Mouse (Mus musculus) left cerebral cortex, adult 6 months (tissue): ENCODE data around the gene Gsg1l2. TPM values are rescaled to one million over a fixed set of nuclear protein-coding genes. Genes with fewer than 3 reads are reported as not detected.

Experiments
- long read RNA-seq, 2 experiments: library from polyadenylated mRNA; unstranded; transcript quantifications; one replicate each; pipeline ENCODE4 v2.0.0; 2019 to 2020
- polyA plus RNA-seq: library from polyadenylated mRNA; unstranded; fragments of <200 nt; fragmentation: Nextera tagmentation; gene quantifications from 2 replicates; pipeline ENCODE4 v1.2.3, GENCODE M21; 2021

The Gsg1l2 gene
- not detected in 2 replicates for polyA plus RNA-seq
- long read RNA-seq, experiment 1: 0 reads
- long read RNA-seq, experiment 2: 0 reads

GRCm38 (mm10) chr11:67774379-67774778 lies at the start of gene Gsg1l2:
Gsg1l2 (plus strand) TSS chr11:67774608.

GRCm38 (mm10) chr11:67771053-67771452 lies 3.4 kb upstream of the Gsg1l2 start, which contains the start of gene Glp2r:
Glp2r (minus strand) TSS chr11:67771153.

GRCm38 (mm10) chr11:67797931-67798330 lies 23.5 kb downstream of the Gsg1l2 start, which contains the start of gene Dhrs7c:
Dhrs7c (plus strand) TSS chr11:67798187.

Other genes with a start within 250 kb of the Gsg1l2 start
- gene Rcvrn, start 79.3 kb upstream of the Gsg1l2 start, polyA plus RNA-seq: not detected in 2 replicates
- 0.44 and 0.63 TPM in 2 replicates for gene Glp2r, start 3.5 kb upstream of the Gsg1l2 start, polyA plus RNA-seq
- not detected in 2 replicates for gene Dhrs7c, start 23.6 kb downstream of the Gsg1l2 start, polyA plus RNA-seq
- gene Usp43, start 147.5 kb downstream of the Gsg1l2 start, polyA plus RNA-seq: 0.88 and 2.1 TPM in 2 replicates
- gene Cfap52, start 191.0 kb downstream of the Gsg1l2 start, polyA plus RNA-seq: 1.2 and 1.4 TPM in 2 replicates
- gene Stx8, start 191.6 kb downstream of the Gsg1l2 start, polyA plus RNA-seq: 52.4 and 56.7 TPM in 2 replicates